Mouse (Mus musculus): ENCODE data around the gene Foxn2.
"Not testable (repeated sequence)": the region's sequence is repeated elsewhere in the genome, so short reads cannot be mapped to it uniquely, and the experiment has no call there.

Gene Foxn2

GRCm38 (mm10) chr17:88440285-88441000 lies at the start of gene Foxn2:
Gene Foxn2 (plus strand): TSS chr17:88440711.
- DNase-seq (ENCODE audit: low spot score in 2 of 2), result peak; percentile 94 to 98

GRCm38 (mm10) chr17:88397501-88397900 lies 43.0 kb upstream of the Foxn2 start:
- no peak for DNase-seq (ENCODE audit: low spot score in 2 of 2)

GRCm38 (mm10) chr17:88398090-88398489 lies 42.4 kb upstream of the Foxn2 start:
- DNase-seq (ENCODE audit: low spot score in 2 of 2), result no peak

GRCm38 (mm10) chr17:88398854-88399253 lies 41.7 kb upstream of the Foxn2 start:
- DNase-seq (ENCODE audit: low spot score in 2 of 2), result no peak

DNA sequence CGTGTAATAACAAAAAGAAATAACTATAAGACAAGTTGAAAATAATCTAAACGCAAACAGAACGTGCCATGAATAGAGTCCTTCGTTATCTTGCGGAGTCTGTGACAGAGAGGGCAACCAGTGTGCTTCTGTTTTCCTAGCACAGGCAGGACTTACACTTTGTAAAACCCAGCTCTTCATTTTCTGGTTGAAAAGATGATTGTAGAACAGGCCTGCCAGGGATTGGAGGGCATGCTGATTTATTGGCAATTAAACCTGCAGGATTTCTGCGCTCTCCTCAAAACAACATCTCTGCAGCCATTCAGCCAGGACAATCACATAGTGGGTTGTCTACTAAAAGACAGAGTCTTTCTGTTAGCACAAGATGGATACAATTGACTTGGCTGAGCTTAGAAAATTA lies 40.4 kb upstream of the Foxn2 start:
- no peak for DNase-seq (ENCODE audit: low spot score in 2 of 2)

DNA sequence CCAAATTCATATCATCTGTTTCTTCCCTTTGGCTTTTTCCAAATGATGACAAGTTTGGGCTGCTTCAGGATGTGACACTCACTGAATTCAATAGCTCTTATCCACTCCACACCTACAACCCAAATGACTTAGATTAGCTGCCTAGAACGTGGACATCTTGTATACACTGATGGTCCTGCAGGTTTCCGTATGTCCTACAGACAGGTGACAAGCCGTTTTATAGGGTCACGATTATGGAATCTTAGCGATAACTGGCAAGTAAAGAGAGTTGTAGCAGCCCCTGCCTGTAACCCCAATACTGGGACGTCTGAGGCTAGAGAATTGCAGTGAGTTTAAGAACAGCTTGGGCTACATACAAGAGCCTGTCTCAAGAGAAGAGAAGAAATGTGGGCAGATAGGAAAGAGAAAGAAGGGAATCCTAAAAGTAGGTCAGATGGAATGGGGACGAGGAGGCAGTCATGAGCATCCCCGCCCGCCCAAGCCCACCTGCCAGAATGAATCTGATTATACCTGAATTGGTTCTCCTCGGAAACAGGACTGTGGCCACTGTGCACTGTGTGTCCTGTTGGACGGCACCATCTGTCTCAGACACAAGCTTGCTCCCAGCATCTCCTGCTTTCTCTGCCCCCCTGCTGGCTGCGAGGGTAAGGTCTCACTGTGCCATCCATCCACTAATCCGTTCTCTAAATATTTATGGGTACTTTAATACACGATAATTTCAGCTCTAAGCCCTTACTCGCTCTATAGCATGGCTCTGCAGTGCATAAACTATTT lies 39.6 kb upstream of the Foxn2 start:
- no peak for DNase-seq (ENCODE audit: low spot score in 2 of 2)

GRCm38 (mm10) chr17:88403269-88403668 lies 37.2 kb upstream of the Foxn2 start:
- DNase-seq (ENCODE audit: low spot score in 2 of 2), result no peak

DNA sequence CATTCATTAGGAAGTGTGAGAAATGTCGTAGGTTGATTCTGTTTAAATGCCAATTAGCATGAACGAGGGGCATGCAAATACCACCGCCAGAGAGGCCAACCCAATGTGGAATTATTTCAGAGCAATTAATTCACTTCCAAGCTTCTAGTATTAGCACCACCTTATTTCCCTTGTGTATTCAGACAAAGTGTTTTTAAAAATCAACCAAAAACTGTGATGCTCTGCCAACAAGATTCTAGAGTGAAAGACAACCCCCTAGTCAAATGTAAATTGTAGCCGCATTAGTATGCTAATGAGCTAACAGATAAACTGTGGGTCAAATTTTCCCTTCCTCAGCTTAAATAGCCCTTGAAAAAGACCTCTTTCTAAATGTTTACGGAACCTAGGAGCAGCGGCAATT lies 36.0 kb upstream of the Foxn2 start:
- DNase-seq (ENCODE audit: low spot score in 2 of 2), result no peak

DNA sequence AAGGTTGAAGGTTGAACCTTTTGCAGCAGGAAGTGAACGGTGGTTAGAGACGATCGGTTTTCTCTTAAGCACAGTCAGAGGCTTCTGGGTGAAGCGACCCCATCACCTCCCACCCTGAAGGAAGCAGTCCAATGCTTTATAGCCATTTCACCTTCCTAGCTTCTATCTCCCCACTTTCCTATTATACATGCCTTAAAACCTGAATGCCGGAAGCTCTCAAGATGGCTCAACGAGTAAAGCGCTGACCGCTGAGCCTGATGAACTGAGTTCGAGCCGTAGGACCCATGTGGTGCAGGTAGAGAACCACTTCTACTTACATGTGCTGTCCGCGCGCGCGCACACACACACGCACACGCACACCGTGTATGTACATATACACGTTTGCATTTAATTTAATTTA lies 35.4 kb upstream of the Foxn2 start:
- no peak for DNase-seq (ENCODE audit: low spot score in 2 of 2)

GRCm38 (mm10) chr17:88409706-88410105 lies 30.8 kb upstream of the Foxn2 start:
- no peak for DNase-seq (ENCODE audit: low spot score in 2 of 2)

- DNase-seq (ENCODE audit: low spot score in 2 of 2), result no peak
Observed at GRCm38 (mm10) chr17:88413155-88413836, 27.2 kb upstream of the Foxn2 start.

GRCm38 (mm10) chr17:88420426-88420825 lies 20.1 kb upstream of the Foxn2 start:
- DNase-seq (ENCODE audit: low spot score in 2 of 2), result no peak

- no peak for DNase-seq (ENCODE audit: low spot score in 2 of 2)
Observed at GRCm38 (mm10) chr17:88421246-88421645, 19.3 kb upstream of the Foxn2 start.

GRCm38 (mm10) chr17:88430719-88431118 lies 9.8 kb upstream of the Foxn2 start:
- no peak for DNase-seq (ENCODE audit: low spot score in 2 of 2)

DNA sequence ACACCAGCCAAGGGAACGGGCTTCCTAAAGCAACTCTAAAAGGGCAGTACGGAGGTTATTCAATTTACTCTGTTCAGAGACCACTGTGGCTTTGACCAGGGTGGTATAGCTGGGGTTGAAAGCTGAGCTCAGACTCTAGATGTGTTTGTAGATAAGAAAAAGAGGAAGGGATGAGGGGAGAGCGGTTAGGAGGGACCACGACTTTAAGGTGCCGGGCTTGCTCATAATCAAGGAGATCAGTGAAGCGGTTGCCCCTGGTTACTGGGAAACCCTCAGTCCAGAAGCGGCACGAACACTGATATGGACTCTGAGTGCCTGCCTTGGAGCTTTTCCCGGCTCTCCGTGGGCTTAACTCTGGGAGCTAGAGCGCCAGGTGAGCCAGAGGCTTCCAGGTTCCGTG lies 9.0 kb upstream of the Foxn2 start:
- no peak for DNase-seq (ENCODE audit: low spot score in 2 of 2)

GRCm38 (mm10) chr17:88431987-88432386 lies 8.5 kb upstream of the Foxn2 start:
- no peak for DNase-seq (ENCODE audit: low spot score in 2 of 2)

DNA sequence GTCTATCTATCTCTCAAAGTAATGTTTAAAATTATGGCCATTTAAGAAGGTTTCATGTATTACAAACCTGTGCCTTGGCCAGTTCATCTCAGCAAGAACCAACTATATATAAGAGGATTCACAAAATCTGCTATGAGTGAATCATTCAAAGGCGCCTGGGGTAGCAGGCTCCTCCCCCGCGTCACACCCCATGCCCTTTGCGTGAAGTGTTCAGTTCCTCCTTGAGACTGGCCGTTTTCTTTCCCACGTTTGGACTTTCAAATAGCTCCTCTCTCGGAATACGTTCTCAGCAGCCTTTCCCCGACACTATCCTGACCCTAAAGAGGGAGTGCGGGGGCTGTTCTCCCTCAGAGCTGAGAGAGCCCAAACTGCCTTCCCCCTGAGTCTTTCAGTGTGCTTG lies 5.2 kb upstream of the Foxn2 start:
- no peak for DNase-seq (ENCODE audit: low spot score in 2 of 2)

- no peak for DNase-seq (ENCODE audit: low spot score in 2 of 2)
Observed at GRCm38 (mm10) chr17:88436284-88436683, 4.2 kb upstream of the Foxn2 start.

GRCm38 (mm10) chr17:88436749-88437148 lies 3.8 kb upstream of the Foxn2 start:
- DNase-seq (ENCODE audit: low spot score in 2 of 2), result not testable (repeated sequence)

DNA sequence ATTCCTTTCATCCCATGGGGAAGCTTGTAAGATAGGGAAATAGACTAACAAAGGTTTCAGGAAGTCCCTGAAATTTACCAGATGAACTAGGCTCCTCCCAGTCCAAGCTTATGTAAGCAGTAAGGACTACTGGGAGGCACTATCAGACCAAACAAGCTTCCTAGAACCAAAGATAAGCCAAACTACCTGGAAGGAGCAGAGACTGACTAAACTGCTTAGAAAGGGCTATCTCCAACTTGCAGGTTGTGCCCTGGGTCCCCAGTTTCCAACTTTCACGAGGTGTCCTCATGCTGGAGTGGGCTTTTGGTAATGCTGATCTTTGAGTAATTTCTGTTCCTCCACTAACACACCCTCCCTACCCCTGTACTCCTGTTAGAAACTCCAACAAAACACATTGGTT lies 3.1 kb upstream of the Foxn2 start:
- DNase-seq (ENCODE audit: low spot score in 2 of 2), result no peak

GRCm38 (mm10) chr17:88439536-88440050 lies 918 bp upstream of the Foxn2 start:
- DNase-seq (ENCODE audit: low spot score in 2 of 2), result no peak

DNA sequence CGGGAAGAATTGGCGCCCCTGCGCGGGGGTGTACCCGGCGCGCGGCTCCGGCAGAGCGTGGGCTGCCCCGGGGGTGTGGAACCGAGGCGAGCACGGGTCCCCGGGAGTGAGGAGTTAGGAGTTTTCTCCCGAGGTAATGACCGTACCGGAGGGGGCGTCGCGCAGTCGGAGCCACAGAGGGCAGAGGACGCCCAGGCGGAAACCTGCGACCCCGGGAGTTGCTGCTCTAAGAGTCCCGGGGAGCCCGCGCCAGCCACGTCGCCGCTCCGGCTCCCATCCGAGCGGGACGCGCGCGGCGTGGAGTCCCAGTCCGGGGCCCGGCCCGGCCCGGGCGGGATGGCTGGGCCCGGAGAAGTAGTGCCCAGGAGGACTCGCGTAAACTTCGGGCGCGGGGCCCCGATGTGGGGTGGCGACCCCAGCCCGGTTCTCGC lies 505 bp downstream of the Foxn2 start:
- DNase-seq (ENCODE audit: low spot score in 2 of 2), result peak in 1 of 2 experiments; percentile 63

All from urinary bladder, postnatal 4 days (tissue).